Mouse (Mus musculus) ES-E14 (cell line): ENCODE measurements at regions not wholly inside any gene's neighbourhood (a gene's known extent, or its start where the extent isn't known, plus 50 kb on each side); places are given as distances from the start of the nearest gene placed in this dataset.

ENCODE experiments used
- DNase-seq: peaks from one replicate; pipeline ENCODE4 v3.0.0-alpha.2; 2013; ENCODE audit warnings: low read depth, low spot score
- H3K27ac ChIP-seq: 2 replicates; pipeline ENCODE4 v1.5.1; 2012; ENCODE audit warnings: low read depth, mild to moderate bottlenecking, low read length, moderate library complexity, mixed read lengths; ENCODE audit not compliant: poor library complexity, insufficient read depth, severe bottlenecking
- H3K36me3 ChIP-seq: 2 replicates; pipeline ENCODE4 v1.6.1; 2012; ENCODE audit warnings: mild to moderate bottlenecking, low read length, moderate library complexity, mixed read lengths; ENCODE audit not compliant: control insufficient read depth, poor library complexity, insufficient read depth, severe bottlenecking
- H3K4me1 ChIP-seq, 2 experiments: fragments of 150-350 bp in 1 of 2; sonication (generic) in 1 of 2; 2 replicates each; pipeline ENCODE4 v1.6.1; 2012; ENCODE audit warnings: low read length in 2 of 2, mild to moderate bottlenecking in 1 of 2, mixed read lengths in 1 of 2; ENCODE audit not compliant: control insufficient read depth in 2 of 2, insufficient read depth in 2 of 2, poor library complexity in 1 of 2
- H3K4me3 ChIP-seq, 2 experiments: fragments of 150-350 bp in 1 of 2; sonication (generic) in 1 of 2; 2 replicates each; pipeline ENCODE4 v1.5.1; 2012; ENCODE audit warnings: low read length in 2 of 2, low read depth in 1 of 2, mild to moderate bottlenecking in 1 of 2, mixed read lengths in 1 of 2; ENCODE audit not compliant: insufficient read depth in 1 of 2, poor library complexity in 1 of 2, severe bottlenecking in 1 of 2
- H3K9ac ChIP-seq: 2 replicates; pipeline ENCODE4 v1.6.1; 2012; ENCODE audit warnings: low read depth, mild to moderate bottlenecking, low read length, mixed read lengths; ENCODE audit not compliant: poor library complexity, insufficient read depth, severe bottlenecking
- H3K9me3 ChIP-seq: fragments of 150-350 bp; sonication (generic); 2 replicates; pipeline ENCODE4 v1.6.1; 2012; ENCODE audit warnings: low read depth, mild to moderate bottlenecking, low read length; ENCODE audit not compliant: control insufficient read depth, insufficient read depth
- CHD2 ChIP-seq: IDR thresholded peaks from 2 replicates; pipeline ENCODE4 v1.6.1; 2014; ENCODE audit warnings: mild to moderate bottlenecking, low read depth, low read length, inconsistent platforms
- HCFC1 ChIP-seq: IDR thresholded peaks from 2 replicates; pipeline ENCODE4 v1.6.1; 2012; ENCODE audit warnings: low read length, inconsistent platforms, borderline replicate concordance; ENCODE audit not compliant: insufficient read depth
- MAFK ChIP-seq: IDR thresholded peaks from 2 replicates; pipeline ENCODE4 v1.6.1; 2014; ENCODE audit warnings: mild to moderate bottlenecking, low read depth, low read length, inconsistent platforms; ENCODE audit not compliant: insufficient read depth
- ZC3H11A ChIP-seq: IDR thresholded peaks from 2 replicates; pipeline ENCODE4 v1.6.1; 2012; ENCODE audit warnings: low read depth, mild to moderate bottlenecking, inconsistent platforms, low read length, borderline replicate concordance
- ZNF384 ChIP-seq: IDR thresholded peaks from 2 replicates; pipeline ENCODE4 v1.6.1; 2012; ENCODE audit warnings: low read depth, low read length, inconsistent platforms
- in situ Hi-C, 2 experiments: fragments of 600-800 bp; cut with MboI; formaldehyde crosslinking; loops; one replicate each; pipeline ENCODE4 v1.15.1; 2025; ENCODE audit warnings: low sequenced_read_pairs in 2 of 2, inconsistent platforms in 1 of 2; ENCODE audit not compliant: unreplicated experiment in 2 of 2

DNA sequence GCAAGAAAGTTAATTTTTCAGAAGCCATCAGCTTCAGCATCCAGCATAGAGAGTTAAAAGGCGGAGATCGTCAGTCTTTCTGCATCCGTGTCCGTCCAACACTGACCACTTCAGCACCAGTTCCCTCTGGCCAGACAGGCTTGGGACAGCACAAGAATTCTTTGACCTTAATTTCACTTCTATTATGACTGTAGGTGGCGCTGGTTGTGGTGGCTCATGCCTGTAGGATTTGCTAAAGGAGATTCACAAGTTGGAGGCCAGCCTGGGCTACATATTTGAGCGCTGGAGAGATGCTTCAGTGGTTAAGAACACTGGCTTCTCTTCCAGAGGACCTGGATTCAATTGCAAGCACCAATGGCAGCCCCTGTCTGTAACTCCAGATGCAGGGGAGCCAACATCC is 66.0 kb downstream of the Amer2 start:
- no peaks in the 10 kb centered on the region for H3K4me1 ChIP-seq
- in situ Hi-C loops = no loop called here
- H3K36me3 ChIP-seq = no peaks in the 10 kb centered on the region
- no peak overlapping the region for H3K4me3 ChIP-seq
- no peak overlapping the region for H3K9ac ChIP-seq
- TF ChIP-seq MAFK (no peak), ZNF384 (no peak), ZC3H11A (no peak), HCFC1 (no peak), CHD2 (no peak)
- H3K27ac ChIP-seq = no peak overlapping the region
- H3K9me3 ChIP-seq = no peaks in the 10 kb centered on the region
- DNase-seq = no peak

DNA sequence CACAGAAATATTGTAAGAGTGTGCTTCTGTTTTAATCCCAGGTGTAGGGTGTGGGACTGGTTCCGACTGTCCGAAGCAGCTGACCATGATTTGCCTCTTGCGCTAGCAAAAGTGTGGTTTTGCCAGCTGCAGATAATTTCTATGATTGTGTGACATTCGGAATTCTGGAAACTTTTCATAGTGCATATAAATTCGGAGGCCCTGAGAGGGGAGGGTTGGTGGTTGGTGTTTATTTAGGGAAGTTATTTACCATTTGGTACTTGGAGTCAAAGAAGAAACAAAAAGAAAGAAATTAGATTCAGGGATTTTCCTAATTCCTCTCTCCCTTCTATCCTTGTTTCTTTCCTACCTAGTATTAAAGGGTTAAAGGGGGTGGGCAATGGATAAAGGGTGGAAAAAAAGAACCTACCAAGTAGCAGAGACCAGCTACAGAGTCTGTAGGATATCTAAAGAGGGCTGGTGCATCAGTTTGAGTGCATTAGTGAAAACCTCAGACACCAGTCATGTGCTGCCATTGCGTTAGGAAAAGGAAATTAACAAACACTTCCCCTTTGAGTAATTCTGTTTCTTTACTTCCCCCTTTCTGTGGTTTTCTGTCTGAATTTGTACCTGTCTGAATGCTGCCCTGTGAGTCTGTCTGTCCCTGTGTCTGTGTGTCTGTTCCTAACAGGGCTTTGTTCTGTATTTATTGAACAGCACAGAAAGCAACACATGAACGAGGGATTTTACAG is 70.9 kb downstream of the Amer2 start:
- TF ChIP-seq ZC3H11A (no peak), HCFC1 (no peak), ZNF384 (no peak), CHD2 (no peak), MAFK (no peak)
- Histone ChIP-seq H3K4me3 (no peak overlapping the region), H3K9me3 (no peaks in the 10 kb centered on the region), H3K36me3 (no peaks in the 10 kb centered on the region), H3K27ac (no peak overlapping the region), H3K9ac (no peak overlapping the region), H3K4me1 (no peaks in the 10 kb centered on the region)
- in situ Hi-C loops = no loop called here
- DNase-seq = no peak

DNA sequence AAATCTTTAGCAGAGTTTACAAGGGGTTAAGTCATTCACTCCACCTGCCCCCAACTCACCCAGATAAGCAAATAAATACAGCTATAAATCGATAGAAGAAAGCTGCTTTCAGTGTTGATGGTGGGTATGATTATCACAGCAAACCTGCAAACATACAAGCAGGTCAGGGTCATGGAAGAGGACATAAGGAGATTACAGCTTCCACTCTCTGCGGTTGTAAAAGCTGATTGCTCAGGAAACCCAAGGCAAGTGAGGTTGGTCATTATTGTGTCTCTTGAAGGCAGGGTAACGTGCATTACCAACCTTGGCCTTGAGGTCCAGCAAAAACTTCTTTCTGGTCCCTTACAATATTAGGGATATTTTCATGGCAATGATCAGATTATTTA is 71.5 kb downstream of the Amer2 start:
- no peak overlapping the region for H3K27ac ChIP-seq
- in situ Hi-C loops = no loop called here

DNA sequence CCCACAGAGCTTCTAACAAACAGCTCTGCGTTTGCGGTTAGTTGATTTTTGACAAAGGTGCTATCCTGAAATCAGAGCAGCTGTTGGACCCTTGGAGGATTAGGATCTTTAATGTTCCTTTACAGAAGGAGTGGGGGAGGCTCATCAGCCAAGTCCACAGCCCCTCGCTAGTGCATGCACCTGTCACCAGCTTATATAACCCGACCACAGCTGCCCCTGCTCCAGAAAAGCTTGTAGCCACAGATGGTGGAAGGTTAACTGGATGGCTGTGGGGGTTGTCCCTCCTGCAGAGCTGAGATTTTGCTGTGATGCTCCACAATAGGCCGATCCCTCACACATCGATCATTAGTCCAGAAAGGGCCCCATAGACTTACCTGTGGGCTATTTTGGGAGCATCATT is 73.0 kb downstream of the Amer2 start:
- in situ Hi-C loops = no loop called here
- Histone ChIP-seq H3K27ac (no peak overlapping the region), H3K9ac (no peak overlapping the region), H3K4me3 (no peak overlapping the region), H3K9me3 (no peaks in the 10 kb centered on the region), H3K4me1 (no peaks in the 10 kb centered on the region), H3K36me3 (no peaks in the 10 kb centered on the region)
- DNase-seq = no peak
- TF ChIP-seq MAFK = no peak
- no peak for TF ChIP-seq ZC3H11A
- TF ChIP-seq CHD2 = no peak
- no peak for TF ChIP-seq HCFC1
- no peak for TF ChIP-seq ZNF384

More for the DNA sequence above, 71.5 kb downstream of the Amer2 start:
- no peak for TF ChIP-seq MAFK
- TF ChIP-seq ZNF384 = no peak
- no peak for TF ChIP-seq ZC3H11A
- TF ChIP-seq CHD2 = no peak
- TF ChIP-seq HCFC1 = no peak
- no peak overlapping the region for H3K9ac ChIP-seq
- H3K4me1 ChIP-seq = no peaks in the 10 kb centered on the region
- H3K4me3 ChIP-seq = no peak overlapping the region
- no peaks in the 10 kb centered on the region for H3K36me3 ChIP-seq
- H3K9me3 ChIP-seq = no peaks in the 10 kb centered on the region
- DNase-seq = no peak

DNA sequence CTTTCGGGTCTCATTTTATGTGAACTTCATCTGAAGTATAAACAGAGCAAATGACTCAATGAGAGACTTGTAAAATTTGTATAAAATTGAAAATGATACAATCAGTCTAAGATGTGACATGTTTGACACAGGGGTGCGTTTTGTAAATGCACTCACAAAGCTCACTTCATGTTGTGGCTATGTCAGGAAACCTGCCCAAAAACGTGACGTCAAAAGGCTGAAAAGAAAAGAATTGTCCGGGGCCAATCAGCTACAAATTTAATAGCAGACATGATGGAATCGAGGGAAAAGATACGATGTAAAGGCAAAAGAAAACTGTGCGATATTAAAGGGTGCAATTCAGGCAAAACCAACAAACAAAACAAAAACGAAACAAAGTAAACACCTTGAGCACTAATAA is 78.2 kb downstream of the Amer2 start:
- Histone ChIP-seq H3K9me3 (no peaks in the 10 kb centered on the region), H3K9ac (no peak overlapping the region), H3K4me3 (no peak overlapping the region), H3K4me1 (no peaks in the 10 kb centered on the region), H3K36me3 (no peaks in the 10 kb centered on the region), H3K27ac (no peak overlapping the region)
- in situ Hi-C loops = no loop called here
- TF ChIP-seq ZNF384 = no peak
- TF ChIP-seq HCFC1 = no peak
- DNase-seq = no peak
